Mouse (Mus musculus): ENCODE data around the gene Slc9c1.

Slc9c1 gene

DNA sequence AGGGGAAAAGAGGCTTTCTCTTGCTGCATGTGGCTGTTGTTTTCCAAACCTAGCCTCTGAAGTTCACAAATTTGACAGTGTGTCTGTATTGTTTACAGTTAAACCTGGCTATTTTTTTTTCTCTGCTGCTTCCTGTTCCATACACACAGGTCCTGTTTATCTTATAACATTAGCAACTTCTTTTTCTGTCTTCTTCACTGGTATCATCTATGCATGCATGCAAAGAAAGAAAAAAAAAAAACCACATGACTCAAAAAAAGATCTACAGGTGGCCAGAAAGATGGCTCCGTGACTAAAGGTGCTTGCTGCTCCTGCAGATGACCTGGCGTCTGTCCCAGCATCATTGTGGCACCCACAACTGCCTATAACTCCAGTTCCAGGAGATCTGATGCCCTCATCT is 90.2 kb downstream of the Slc9c1 start:
- no peak for DNase-seq (ENCODE audit: low spot score in 2 of 2)

DNA sequence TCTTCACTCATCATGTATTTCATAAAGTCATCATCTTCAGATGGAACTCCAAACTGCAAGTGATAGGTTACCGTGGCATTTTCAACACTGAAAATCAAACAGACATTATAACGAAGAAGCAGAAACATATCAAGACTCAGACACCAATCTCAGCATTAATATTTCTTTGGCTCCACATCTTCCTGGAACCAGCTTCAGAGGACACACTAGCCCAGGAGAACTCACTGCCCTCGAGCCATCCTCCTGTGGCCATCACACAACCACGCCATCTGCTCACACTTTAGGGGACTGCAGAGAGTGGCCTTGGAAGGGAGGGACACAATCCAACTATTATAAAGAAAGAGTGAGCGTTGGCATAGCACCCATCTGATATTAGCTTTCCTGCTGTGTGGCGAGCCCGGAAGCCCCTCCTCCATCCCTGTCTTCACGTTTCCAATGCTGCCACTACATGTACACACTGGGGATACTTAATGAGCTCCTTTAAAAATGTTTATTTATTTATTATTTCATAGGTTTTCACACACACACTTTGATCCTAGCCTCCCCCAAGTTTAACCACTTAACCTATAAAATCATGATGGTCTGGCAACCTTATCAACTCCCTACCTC is 94.5 kb downstream of the Slc9c1 start:
- DNase-seq (ENCODE audit: low spot score in 2 of 2), result no peak

DNA sequence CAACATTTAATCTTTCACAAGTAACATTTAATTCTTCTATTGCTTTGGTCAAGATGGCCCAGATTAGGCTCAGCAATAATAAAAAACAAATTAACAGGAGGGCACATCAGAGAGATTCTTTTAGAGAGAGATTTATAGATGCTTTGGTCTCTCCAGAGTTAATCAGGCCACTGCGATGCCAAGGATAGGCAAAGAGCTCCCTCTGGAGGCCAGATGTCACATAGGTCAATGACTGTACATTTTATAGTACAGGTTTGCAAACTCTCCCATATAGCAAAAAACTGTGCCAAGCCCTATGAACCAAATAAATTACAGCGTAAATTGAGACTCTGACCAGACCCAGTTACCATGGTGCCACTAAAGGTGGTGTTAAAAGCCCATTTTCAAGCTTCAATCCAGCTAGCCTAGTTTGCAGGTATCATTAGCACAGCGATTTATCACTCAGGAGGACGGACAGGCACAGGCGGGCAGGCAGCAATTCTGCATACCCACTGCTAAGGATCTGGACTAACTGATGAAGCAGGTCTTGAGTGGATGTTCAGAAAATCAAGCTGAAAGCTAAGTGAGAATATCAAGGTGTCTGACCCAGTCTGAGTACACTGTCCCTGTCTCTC is 95.3 kb downstream of the Slc9c1 start:
- peak in 1 of 2 experiments; percentile 58 for DNase-seq (ENCODE audit: low spot score in 2 of 2)

DNA sequence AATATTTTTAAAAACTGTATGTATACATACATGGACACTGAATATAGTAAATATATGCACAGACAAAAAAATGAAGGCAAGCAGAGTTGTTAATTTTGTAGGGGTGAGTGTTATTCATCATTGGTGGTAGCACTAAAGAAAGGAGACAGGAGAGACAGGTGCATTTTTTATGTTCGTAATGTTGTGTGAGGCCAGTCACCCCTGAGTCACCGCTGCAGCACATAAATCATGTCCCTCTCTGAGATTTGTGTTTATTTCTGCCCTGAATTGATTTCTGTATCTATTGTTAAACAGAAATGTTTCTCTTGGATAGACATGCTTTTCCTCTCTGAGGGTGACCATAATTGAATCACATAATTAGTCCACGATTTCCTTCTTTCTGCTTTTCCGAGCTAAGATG is 97.3 kb downstream of the Slc9c1 start:
- DNase-seq (ENCODE audit: low spot score in 2 of 2), result no peak

DNA sequence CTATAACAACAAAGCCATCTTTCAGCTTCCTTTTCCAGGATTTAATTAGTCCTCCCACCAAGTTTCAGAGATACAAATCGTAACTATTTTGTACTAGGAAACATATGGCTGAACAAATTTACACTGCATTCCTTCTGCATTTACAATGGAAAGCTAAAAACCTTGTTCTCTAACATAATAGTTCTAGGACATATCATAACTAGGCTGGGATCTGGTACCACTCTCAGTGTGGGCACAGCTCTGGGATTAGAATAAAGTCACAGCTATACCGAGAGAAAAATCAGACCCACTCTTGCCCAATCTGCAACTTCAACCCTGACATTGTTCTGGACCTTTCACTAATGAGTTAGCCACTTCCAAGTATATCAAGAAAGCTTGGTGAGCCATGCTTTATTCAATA is 100.7 kb downstream of the Slc9c1 start:
- no peak for DNase-seq (ENCODE audit: low spot score in 2 of 2)

DNA sequence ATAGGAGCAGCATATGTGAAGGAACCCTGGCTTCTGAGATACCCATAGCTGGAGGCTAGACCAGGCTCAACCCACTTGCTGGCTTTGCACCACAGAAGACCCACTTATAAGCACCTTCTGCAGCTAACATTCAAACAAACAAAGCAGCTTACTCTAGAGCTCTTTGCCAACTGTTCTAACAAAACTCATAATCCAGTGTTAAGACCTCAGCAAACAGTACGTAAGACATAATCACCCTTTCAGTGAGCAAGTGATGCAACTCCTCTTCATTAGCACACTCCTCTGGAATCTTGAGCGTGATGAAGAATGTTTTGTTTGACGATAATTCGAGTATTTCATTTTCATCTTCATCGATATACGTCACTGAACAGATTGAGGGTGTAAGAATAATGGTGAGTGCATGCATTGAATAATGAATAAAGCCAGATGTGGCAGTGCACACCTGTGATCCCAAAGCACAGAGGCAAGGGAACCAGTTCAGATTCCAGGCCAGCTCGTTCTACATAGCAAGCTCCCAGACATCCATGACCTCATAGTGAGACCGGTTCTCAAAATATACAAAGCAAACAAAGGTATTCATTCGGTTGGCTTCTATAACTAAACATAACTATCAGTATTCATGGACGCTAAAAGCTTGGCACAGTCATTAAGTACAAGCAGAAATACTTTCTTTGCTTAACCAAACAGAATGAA is 105.1 kb downstream of the Slc9c1 start:
- no peak for DNase-seq (ENCODE audit: low spot score in 2 of 2)

DNA sequence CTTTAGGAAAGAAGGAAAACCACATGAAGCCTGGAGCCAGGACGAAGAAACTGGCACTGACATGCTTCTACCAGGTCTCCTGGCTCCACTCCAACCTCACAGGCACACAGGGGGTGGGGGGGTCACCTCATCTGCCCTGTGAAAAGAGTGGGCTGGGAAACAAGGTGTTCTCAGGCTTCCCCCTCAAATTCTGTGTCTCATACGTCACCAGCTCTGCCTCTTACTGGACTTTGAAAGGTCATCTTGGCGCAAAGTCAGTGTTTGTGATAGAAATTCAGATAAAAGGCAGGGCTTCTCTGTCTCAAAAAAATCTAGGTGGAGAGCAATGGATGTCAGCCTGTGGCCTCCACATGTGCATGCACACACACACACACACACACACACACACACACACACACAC is 106.2 kb downstream of the Slc9c1 start:
- DNase-seq (ENCODE audit: low spot score in 2 of 2), result no peak

DNA sequence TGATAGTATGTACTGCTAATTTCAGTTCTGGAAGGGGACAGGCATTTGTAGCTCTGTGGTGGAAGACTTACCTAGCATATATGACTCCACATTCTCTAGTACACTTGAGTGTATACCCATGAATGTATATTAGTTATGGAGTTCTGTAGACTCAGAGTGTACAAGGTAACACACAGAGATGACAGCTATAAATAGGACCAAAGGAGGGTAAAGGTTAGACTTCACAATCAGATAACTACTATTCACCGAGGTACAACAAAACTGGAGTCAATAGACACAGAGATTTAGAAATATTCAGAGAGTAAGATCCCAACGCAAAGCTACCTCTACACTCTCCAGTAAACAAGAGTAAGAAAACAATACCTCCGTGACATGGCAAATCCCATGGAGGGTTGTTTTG is 108.8 kb downstream of the Slc9c1 start:
- no peak for DNase-seq (ENCODE audit: low spot score in 2 of 2)

DNA sequence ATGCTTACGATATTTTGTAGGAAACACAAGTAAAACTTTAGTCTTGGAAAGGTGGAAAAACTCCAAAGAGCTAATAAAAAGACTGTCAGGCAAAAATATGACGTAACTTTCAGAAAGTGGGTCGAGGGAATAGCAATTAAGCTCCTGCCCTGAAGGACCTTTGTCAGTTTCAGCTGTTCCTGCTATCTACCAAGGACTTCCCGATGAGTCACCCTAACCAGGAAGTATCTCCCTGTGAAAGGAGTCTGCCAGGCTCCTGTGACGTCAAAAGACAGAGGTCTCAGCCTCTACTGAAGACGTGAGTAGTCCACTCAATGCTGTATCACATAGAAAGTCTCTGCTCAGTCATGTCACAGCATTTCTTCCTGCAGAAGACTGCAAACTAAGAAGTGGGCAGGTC is 109.3 kb downstream of the Slc9c1 start:
- no peak for DNase-seq (ENCODE audit: low spot score in 2 of 2)

DNA sequence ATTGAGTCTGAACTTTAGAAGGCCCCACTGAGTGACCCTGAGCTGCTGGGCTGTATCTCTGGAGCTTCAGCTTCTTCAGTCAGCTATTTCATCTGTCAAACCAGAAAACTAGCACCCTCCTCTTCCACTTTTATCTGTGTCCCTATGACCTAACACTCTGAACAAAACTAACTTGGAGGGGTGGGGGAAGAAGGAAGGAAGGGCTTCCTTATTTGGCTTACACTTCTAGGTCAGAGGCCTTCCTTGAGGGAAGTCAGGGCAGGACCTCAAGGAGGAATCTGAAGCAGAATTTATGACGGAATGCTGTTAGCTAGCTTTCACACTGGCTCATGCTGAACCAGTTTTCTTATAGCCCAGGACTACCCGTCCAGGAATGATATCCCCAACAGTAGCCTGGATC is 116.4 kb downstream of the Slc9c1 start:
- no peak for DNase-seq (ENCODE audit: low spot score in 2 of 2)

DNA sequence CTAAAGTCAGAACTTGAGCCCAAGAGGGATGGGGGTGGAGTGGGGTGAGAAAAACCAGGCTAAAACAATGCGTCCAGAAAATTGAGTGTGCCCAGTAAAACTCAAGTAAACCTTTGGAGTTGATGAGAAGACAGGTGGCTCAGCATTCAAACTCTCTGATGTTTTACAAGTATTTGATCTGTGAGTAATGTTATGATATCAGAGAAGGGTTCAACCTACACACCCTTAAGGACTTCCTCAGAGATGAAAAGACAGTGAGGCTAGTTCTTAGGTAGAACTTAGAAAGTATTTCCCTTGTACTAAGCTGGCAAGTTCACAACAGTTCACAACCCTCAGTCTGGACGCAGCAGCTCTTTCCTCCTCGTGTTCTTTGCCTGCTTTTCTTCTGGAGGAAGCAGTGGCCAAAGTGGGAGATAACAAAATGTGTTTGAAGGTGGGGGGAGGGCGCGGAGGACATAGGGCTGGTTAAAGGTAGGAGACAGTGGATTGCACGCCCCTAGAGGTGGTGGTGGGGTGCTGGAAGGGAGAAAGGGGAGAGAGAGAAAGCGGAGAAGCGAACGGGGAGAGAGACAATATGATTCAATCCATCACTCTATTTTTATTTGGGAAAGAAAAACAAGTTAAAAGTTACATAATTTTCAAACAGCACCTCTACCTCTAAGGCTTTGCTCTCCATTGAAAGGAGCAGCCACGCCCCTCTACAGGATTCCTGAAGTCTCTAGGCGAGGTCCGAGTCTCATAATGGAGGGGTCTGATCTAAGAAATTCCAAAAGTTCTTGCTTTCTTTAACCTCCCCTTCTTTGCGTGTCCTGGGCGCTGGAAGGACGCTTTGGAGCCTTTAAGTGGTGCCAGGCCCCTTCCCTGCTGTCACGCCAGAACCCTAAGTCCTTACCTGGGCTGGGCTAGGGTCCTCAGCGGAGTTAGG is 118.2 kb downstream of the Slc9c1 start:
- DNase-seq (ENCODE audit: low spot score in 2 of 2), result no peak

DNA sequence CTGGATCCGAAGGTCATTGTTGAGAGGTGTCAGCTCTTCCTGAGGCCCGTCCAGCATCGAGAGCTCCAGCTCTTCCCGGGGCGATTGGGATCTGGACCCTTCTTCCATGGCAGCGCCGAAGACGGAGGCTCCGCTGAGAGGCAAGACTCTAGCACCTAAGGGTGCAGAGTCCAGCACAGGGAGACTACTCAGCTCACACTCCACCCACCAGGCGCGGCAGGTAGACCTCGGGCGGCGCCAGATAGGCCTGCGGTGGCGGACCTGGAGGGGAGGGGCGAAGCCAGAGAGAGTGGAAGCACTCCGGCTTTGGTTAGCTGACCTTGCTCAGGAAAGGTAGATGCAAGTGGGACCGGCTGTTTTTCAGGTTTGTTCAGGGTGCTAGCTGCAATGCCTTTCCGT is 118.8 kb downstream of the Slc9c1 start, which contains the start of gene BC016579:
Gene BC016579 (minus strand): TSS at position 135 of the 399 bp plus-strand sequence.
- DNase-seq (ENCODE audit: low spot score in 2 of 2), result no peak

DNA sequence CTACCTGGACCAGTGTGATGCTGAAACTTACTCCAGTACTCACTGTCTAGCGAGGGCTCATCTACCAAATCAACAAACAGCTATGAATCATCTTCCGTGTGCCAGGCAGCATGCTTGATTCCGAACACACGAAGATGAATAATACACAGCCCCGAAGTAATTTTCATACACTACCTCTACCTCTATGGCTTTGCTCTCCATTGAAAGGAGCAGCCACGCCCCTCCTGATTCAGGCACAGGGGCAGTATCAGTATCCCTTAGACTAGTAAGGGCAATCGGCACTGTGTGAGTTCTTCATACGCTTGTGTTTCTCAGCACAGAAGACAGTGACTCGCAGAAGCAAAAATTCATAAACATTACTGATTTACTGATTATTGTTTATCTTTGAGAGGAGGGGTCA is 119.4 kb downstream of the Slc9c1 start:
- DNase-seq (ENCODE audit: low spot score in 2 of 2), result no peak
